7 mouse cellular contexts compared by ENCODE assay signal in the genomic region with DNA sequence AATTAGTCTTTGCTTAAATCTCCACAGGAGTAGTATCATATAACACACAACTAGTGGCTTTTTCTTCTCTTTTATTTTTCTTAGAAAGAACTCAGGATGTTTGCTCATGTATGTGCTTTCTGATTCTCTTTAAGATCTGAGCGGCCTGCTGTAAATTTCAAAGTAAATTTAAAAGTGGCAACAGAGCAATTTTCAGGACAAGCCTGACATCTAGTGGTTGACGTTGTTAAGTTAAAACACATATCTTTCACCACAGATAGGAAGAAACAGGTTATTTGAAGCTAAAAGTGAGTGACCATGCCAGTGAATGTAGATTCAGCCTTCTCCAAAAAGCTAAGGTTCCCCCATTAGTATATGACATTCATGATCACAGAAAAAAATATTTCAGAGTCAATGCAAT. TPM values are rescaled to one million over a fixed set of nuclear protein-coding genes. Genes with fewer than 3 reads are reported as not detected.
DNase-seq lines count a peak whose midpoint lies in the region; ATAC-seq and TF ChIP-seq lines count a peak whose summit lies in the region.
"Not testable (repeated sequence)": the region's sequence is repeated elsewhere in the genome, so short reads cannot be mapped to it uniquely, and the experiment has no call there.

No protein-coding gene starts in this region.

- 32% methylated on average over 2 of the region's 2 CpGs for WGBS in forebrain, embryonic 11.5 days
- WGBS in hindbrain, embryonic 11.5 days: 32% methylated on average over 2 of the region's 2 CpGs
- WGBS in neural tube, embryonic 14.5 days: 24% methylated on average over 2 of the region's 2 CpGs

- peak; percentile 71 for TF ChIP-seq RAD21 in MEL (IDR thresholded peaks at IDR 0.05; ENCODE audit: low read depth, low read length)

- peak in 1 of 3 experiments; percentile 60; a peak in 2 of 6 replicates for TF ChIP-seq CTCF in MEL (IDR thresholded peaks at IDR 0.05 in 2 of 3, conservative IDR thresholded peaks at IDR 0.05 in 1 of 3; ENCODE audit: control insufficient read depth in 1 of 3, insufficient read depth in 1 of 3, low read depth in 2 of 3, low read length in 3 of 3, poor library complexity in 1 of 3, severe bottlenecking in 1 of 3)
- TF ChIP-seq CTCF in layer of hippocampus, adult 2 months (conservative IDR thresholded peaks at IDR 0.05): peak; percentile 81

- H3K79me2 ChIP-seq in MEL (ENCODE audit: control insufficient read depth, insufficient read depth, low read length, poor library complexity): not testable (repeated sequence)

- H3K9me3 ChIP-seq in MEL (replicated peaks; ENCODE audit: insufficient read depth, low read length); forebrain, embryonic 11.5 days (ENCODE audit: control insufficient read depth, low read length); hindbrain, embryonic 11.5 days (ENCODE audit: control insufficient read depth, low read length); neural tube, embryonic 14.5 days (ENCODE audit: control insufficient read depth, low read length): not testable (repeated sequence)

- not testable (repeated sequence) for H3K4me2 ChIP-seq in forebrain, embryonic 11.5 days (ENCODE audit: low read depth, low read length, severe bottlenecking); hindbrain, embryonic 11.5 days (replicated peaks; ENCODE audit: low read depth, low read length); neural tube, embryonic 14.5 days (ENCODE audit: low read depth, low read length)

- ATAC-seq in cerebellum, adult (ENCODE audit: insufficient number of reproducible peaks, low FRiP score, low TSS enrichment): peak; percentile 36; the same call in 1 of the 2 replicates
- peak; percentile 49; the same call in 1 of the 2 replicates for ATAC-seq in forebrain, embryonic 11.5 days (replicated peaks; ENCODE audit: low FRiP score)
- ATAC-seq in hindbrain, embryonic 11.5 days (ENCODE audit: low FRiP score): 0 out of 2 replicates have a peak, but pooled peaks have one; percentile 45
- ATAC-seq in neural tube, embryonic 14.5 days (ENCODE audit: low read depth): peak; percentile 74

- TF ChIP-seq POLR2A in MEL (IDR thresholded peaks at IDR 0.05; ENCODE audit: control insufficient read depth in 1 of 2, insufficient read depth in 1 of 2, low read depth in 1 of 2, low read length in 2 of 2, poor library complexity in 1 of 2): not testable (repeated sequence)

- not testable (repeated sequence) for H3K9ac ChIP-seq in MEL (ENCODE audit: control insufficient read depth, low read depth, low read length, poor library complexity, severe bottlenecking); forebrain, embryonic 11.5 days (ENCODE audit: low read length); hindbrain, embryonic 11.5 days (ENCODE audit: low read depth, low read length); neural tube, embryonic 14.5 days (replicated peaks; ENCODE audit: low read depth, low read length)

- peak; percentile 42 for DNase-seq in MEL (ENCODE audit: low read depth, low spot score)
- DNase-seq in forebrain, embryonic 11.5 days (ENCODE audit: low spot score): not testable (repeated sequence)
- peak; percentile 47 for DNase-seq in hindbrain, embryonic 11.5 days (ENCODE audit: low spot score)
- peak; percentile 48 to 67 for DNase-seq in layer of hippocampus, adult 2 months (ENCODE audit: low spot score in 2 of 2)
- peak; percentile 24 for DNase-seq in lung, postnatal 10 days

- H3K27me3 ChIP-seq in MEL (ENCODE audit: control insufficient read depth in 1 of 2, insufficient read depth in 2 of 2, low read length in 2 of 2); forebrain, embryonic 11.5 days (ENCODE audit: control insufficient read depth, insufficient read depth, low read length); hindbrain, embryonic 11.5 days (ENCODE audit: control insufficient read depth, insufficient read depth, low read length); neural tube, embryonic 14.5 days (ENCODE audit: control insufficient read depth, insufficient read depth, low read length): not testable (repeated sequence)

- not testable (repeated sequence) for H3K36me3 ChIP-seq in MEL (ENCODE audit: control insufficient read depth in 1 of 2, insufficient read depth in 2 of 2, low read length in 2 of 2); forebrain, embryonic 11.5 days (ENCODE audit: control insufficient read depth, insufficient read depth, low read length); hindbrain, embryonic 11.5 days (ENCODE audit: control insufficient read depth, insufficient read depth, low read length); neural tube, embryonic 14.5 days (ENCODE audit: control insufficient read depth, insufficient read depth, low read length)

- not testable (repeated sequence) for H3K27ac ChIP-seq in MEL (ENCODE audit: control insufficient read depth, low read depth, low read length); forebrain, embryonic 11.5 days (ENCODE audit: low read depth, low read length); hindbrain, embryonic 11.5 days (ENCODE audit: low read depth, low read length); layer of hippocampus, adult 2 months; neural tube, embryonic 14.5 days (ENCODE audit: low read depth, low read length)

- not testable (repeated sequence) for TF ChIP-seq EP300 in MEL (IDR thresholded peaks at IDR 0.05; ENCODE audit: low read depth in 1 of 2, low read length in 2 of 2)

- H3K4me3 ChIP-seq in MEL (ENCODE audit: control insufficient read depth in 1 of 2, insufficient read depth in 1 of 2, low read depth in 2 of 2, low read length in 2 of 2); forebrain, embryonic 11.5 days (ENCODE audit: low read depth, low read length); hindbrain, embryonic 11.5 days (ENCODE audit: low read depth, low read length); layer of hippocampus, adult 2 months; neural tube, embryonic 14.5 days (ENCODE audit: low read depth, low read length): not testable (repeated sequence)

- not testable (repeated sequence) for H3K4me1 ChIP-seq in MEL (ENCODE audit: control insufficient read depth in 1 of 2, insufficient read depth in 2 of 2, low read length in 2 of 2); forebrain, embryonic 11.5 days (replicated peaks; ENCODE audit: control insufficient read depth, insufficient read depth, low read length); hindbrain, embryonic 11.5 days (replicated peaks; ENCODE audit: control insufficient read depth, insufficient read depth, low read length); neural tube, embryonic 14.5 days (ENCODE audit: control insufficient read depth, insufficient read depth, low read length)

TF ChIP-seq in MEL, 35 proteins besides CTCF, POLR2A, EP300 and RAD21:
- peak; percentile 63 for TF ChIP-seq SMC3 (IDR thresholded peaks at IDR 0.05; ENCODE audit: low read depth, low read length)
- peak; percentile 58; the same call in 1 of the 2 replicates for TF ChIP-seq ZC3H11A (IDR thresholded peaks at IDR 0.05; ENCODE audit: low read depth, low read length)

RNA-seq across cellular contexts. Expression of gene Zfp120, which starts 36.9 kb away (rescaled TPM):
- 6.9 and 8.2 TPM in 2 replicates for total RNA-seq in MEL (2012; rRNA removed)
- polyA plus RNA-seq in MEL (2012; ENCODE audit: insufficient read depth in 1 of 2, insufficient read length in 2 of 2, low read depth in 1 of 2, low replicate concordance in 2 of 2, missing spikeins in 1 of 2): 100 to 1,000 TPM in 1 of 2 experiments, 1 to 10 TPM in 1; 3.8 to 445 TPM
- 8.1 and 9.3 TPM in 2 replicates for polyA plus RNA-seq in forebrain, embryonic 11.5 days (2014; fragmentation: Nextera tagmentation; extraction: Ambion mirVana)
- polyA plus RNA-seq in hindbrain, embryonic 11.5 days (2014; fragmentation: Nextera tagmentation; extraction: Ambion mirVana): 11.0 and 11.2 TPM in 2 replicates
- 10 to 100 TPM; 10.9 to 11.4 TPM for total RNA-seq in layer of hippocampus, adult 2 months (2021)
- polyA plus RNA-seq in neural tube, embryonic 14.5 days (2014; fragmentation: Nextera tagmentation; extraction: Ambion mirVana): 12.8 and 14.2 TPM in 2 replicates
